Mouse (Mus musculus) heart, postnatal 0 days (tissue): ENCODE measurements around the gene Socs5.

Experiments used
- CTCF ChIP-seq: IDR thresholded peaks from 2 replicates; pipeline ENCODE4 v1.5.1; 2016; ENCODE audit warnings: antibody characterized with exemption, control low read depth, low read depth
- EP300 ChIP-seq: IDR thresholded peaks from 2 replicates; pipeline ENCODE4 v1.6.1; 2016; ENCODE audit warnings: antibody characterized with exemption, low read depth

DNA sequence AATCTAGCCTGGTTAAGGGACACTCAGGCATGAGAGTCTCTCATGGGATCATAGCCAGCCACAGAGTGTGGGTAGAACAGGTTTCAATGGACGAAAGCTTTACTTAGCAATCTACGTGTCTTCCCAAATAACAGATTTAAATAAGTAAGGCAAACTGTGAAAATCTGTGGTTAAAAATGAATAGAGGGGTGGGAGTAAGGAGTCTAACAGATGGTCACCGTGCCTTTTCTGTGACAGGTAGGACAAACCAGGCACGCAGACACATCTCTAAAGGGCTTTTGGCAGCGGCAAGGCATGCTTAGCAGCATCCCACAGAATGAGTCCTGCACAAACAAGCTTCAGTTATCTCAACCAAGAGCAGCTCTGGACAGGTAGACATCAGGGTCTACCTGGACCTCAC, 59.9 kb downstream of the Socs5 start:
- TF ChIP-seq EP300, result no peak
- no peak for TF ChIP-seq CTCF
